Mouse (Mus musculus) regulatory T cell (primary cell): ENCODE results near the gene Caly.

Experiments
- in situ Hi-C: fragments of 300-600 bp; cut with MboI, MseI; formaldehyde crosslinking; loops from one replicate; pipeline ENCODE4 v1.15.1; 2025; ENCODE audit warnings: high pct_unique_total_duplicates

Caly gene

GRCm38 (mm10) chr7:140082242-140082678 is at the start of gene Caly:
Caly (minus strand) TSS chr7:140082548.
- in situ Hi-C loops, result loop anchor here (5.0 kb wide), 1 partner anchor 60 kb away; no protein-coding TSS in a partner anchor

- in situ Hi-C loops, result loop anchor here (25.0 kb wide), 1 partner anchor 1216 kb away; the partner anchor contains the start of gene Bnip3
Measured at GRCm38 (mm10) chr7:140127911-140128310, 45.6 kb upstream of the Caly start.

- in situ Hi-C loops, result loop anchor here (25.0 kb wide), 1 partner anchor 1215 kb away; the partner anchor contains the start of gene Bnip3
Measured at GRCm38 (mm10) chr7:140126934-140127333, 44.6 kb upstream of the Caly start.

- in situ Hi-C loops, result loop anchor here (25.0 kb wide), 1 partner anchor 1214 kb away; the partner anchor contains the start of gene Bnip3
Measured at GRCm38 (mm10) chr7:140126022-140126350, 43.6 kb upstream of the Caly start.

- in situ Hi-C loops, result loop anchor here (25.0 kb wide), 1 partner anchor 1213 kb away; the partner anchor contains the start of gene Bnip3
Measured at GRCm38 (mm10) chr7:140125278-140126021, 43.1 kb upstream of the Caly start.

GRCm38 (mm10) chr7:140124382-140124781 is 42.0 kb upstream of the Caly start:
- in situ Hi-C loops, result loop anchor here (5.0 kb wide), 1 partner anchor 87 kb away; the partner anchor contains the start of genes Tubgcp2 and Zfp511

GRCm38 (mm10) chr7:140122765-140123164 is 40.4 kb upstream of the Caly start:
- in situ Hi-C loops, result loop anchor here (5.0 kb wide), 1 partner anchor 85 kb away; the partner anchor contains the start of genes Tubgcp2 and Zfp511

GRCm38 (mm10) chr7:140121338-140121910 is 39.1 kb upstream of the Caly start:
- in situ Hi-C loops, result loop anchor here (5.0 kb wide), 1 partner anchor 84 kb away; the partner anchor contains the start of genes Tubgcp2 and Zfp511

GRCm38 (mm10) chr7:140120484-140120883 is 38.1 kb upstream of the Caly start:
- in situ Hi-C loops, result loop anchor here (5.0 kb wide), 1 partner anchor 83 kb away; the partner anchor contains the start of genes Tubgcp2 and Zfp511

GRCm38 (mm10) chr7:140116329-140117054 is 34.1 kb upstream of the Caly start, which contains the start of gene Echs1:
Echs1 (minus strand) TSS chr7:140116476.
- in situ Hi-C loops, result no loop called here

- in situ Hi-C loops, result no loop called here
Measured at GRCm38 (mm10) chr7:140115583-140116328, 33.4 kb upstream of the Caly start, which contains the start of gene Paox. Paox (plus strand) TSS chr7:140115799.

- in situ Hi-C loops, result no loop called here
Measured at GRCm38 (mm10) chr7:140111943-140112342, 29.6 kb upstream of the Caly start.

- in situ Hi-C loops, result no loop called here
Measured at GRCm38 (mm10) chr7:140104009-140104408, 21.7 kb upstream of the Caly start.

- in situ Hi-C loops, result no loop called here
Measured at GRCm38 (mm10) chr7:140101993-140102860, 19.9 kb upstream of the Caly start, which contains the start of gene Fuom. Fuom (minus strand) TSS chr7:140102441.

- in situ Hi-C loops, result no loop called here
Measured at GRCm38 (mm10) chr7:140101498-140101897, 19.1 kb upstream of the Caly start.

GRCm38 (mm10) chr7:140098466-140098865 is 16.1 kb upstream of the Caly start:
- in situ Hi-C loops, result no loop called here

- in situ Hi-C loops, result no loop called here
Measured at GRCm38 (mm10) chr7:140096055-140096454, 13.7 kb upstream of the Caly start.

GRCm38 (mm10) chr7:140095556-140095955 is 13.2 kb upstream of the Caly start:
- in situ Hi-C loops, result no loop called here

- in situ Hi-C loops, result no loop called here
Measured at GRCm38 (mm10) chr7:140094954-140095353, 12.6 kb upstream of the Caly start.
